Mouse (Mus musculus): ENCODE measurements around the gene Elmo1. TPM values are rescaled to one million over a fixed set of nuclear protein-coding genes. Genes with fewer than 3 reads are reported as not detected.

The Elmo1 gene
- polyA plus RNA-seq, 1 experiment: 1.7 TPM

DNA sequence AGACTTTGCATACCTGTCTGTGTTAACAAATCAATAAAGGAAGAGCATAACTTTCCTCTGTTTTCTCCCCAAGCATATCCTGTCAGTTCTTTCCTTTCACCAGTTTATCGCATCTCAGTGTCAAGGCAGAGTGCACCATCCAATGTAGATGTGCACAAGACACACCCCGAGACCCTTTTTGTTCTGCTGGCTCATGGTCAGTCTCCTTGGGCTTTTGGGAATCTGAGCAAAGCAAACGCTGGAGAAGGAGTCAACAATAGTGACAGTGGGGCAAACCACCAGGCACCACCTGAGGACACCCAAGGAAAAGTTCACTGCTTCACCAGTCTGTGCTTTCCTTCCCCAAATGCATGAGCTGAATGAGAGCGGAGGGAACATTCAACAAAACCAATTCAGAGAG is 56.5 kb downstream of the Elmo1 start:
- H3K4me3 ChIP-seq (ENCODE audit: insufficient read depth, low read depth, low read length): no peak overlapping the region
- H3K27ac ChIP-seq (replicated peaks; ENCODE audit: low read depth, low read length): no peak overlapping the region

DNA sequence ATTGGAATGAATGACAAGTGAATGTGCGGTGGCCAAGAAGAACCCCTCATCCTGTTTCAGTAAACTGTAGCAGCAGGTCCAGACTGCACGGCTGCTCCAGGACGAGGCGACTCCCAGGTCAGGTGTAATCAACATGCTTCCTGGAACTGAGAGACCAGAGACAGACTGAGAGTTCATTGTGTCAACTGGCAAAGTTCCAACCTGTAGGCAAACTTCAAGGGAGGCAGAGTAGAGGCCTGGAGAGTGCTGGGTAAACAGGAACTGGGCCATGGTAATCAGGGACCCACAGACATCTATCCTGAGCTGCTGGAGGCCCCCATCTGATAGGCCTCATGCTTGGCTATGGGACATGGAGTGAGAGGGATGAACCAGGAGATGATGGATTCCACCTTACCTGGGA is 57.3 kb downstream of the Elmo1 start:
- Histone ChIP-seq H3K27ac (replicated peaks; ENCODE audit: low read depth, low read length) (no peak overlapping the region), H3K4me3 (ENCODE audit: insufficient read depth, low read depth, low read length) (no peak overlapping the region), H3K4me1 (ENCODE audit: control insufficient read depth, insufficient read depth, insufficient read length, low read length) (peaks cover 25% of the 10 kb centered on the region; the same call in 1 of the 2 replicates)

More for the DNA sequence above, 56.5 kb downstream of the Elmo1 start:
- H3K4me1 ChIP-seq (ENCODE audit: control insufficient read depth, insufficient read depth, insufficient read length, low read length): peaks cover 18% of the 10 kb centered on the region; the same call in 1 of the 2 replicates

DNA sequence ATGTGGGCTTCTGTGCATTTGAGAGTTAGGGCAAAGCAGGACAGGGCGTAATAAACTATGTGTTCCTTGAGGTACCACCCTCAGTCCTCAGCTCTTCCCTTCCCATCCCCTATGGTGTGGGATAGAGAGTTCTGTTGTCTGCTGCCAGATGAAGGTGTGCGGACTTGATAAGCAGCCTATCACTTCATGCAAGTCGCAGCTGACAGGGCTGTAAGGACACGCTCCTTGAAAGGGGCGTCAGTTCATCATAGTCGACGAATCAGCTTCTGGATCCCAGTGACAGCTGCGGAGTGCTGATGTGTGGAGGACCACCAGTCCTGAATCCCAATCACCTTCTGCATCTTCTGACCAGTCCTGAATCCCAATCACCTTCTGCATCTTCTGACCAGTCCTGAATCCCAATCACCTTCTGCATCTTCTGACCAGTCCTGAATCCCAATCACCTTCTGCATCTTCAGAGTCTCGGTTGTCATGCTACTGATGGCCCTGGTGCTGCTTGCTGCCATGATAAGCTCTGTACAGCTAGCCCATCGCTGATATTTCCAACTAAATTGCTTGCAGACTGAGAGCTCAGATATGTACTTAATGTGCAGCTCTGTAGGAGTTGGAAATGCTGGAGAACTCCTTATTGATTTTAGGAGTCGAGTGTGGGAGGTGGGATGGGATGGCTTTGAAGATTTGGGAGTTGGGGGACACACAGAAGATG is 59.9 kb downstream of the Elmo1 start:
- no peak overlapping the region for H3K27ac ChIP-seq (replicated peaks; ENCODE audit: low read depth, low read length)
- H3K4me1 ChIP-seq (ENCODE audit: control insufficient read depth, insufficient read depth, insufficient read length, low read length): peaks cover 30% of the 10 kb centered on the region; the same call in 1 of the 2 replicates
- no peak overlapping the region for H3K4me3 ChIP-seq (ENCODE audit: insufficient read depth, low read depth, low read length)

DNA sequence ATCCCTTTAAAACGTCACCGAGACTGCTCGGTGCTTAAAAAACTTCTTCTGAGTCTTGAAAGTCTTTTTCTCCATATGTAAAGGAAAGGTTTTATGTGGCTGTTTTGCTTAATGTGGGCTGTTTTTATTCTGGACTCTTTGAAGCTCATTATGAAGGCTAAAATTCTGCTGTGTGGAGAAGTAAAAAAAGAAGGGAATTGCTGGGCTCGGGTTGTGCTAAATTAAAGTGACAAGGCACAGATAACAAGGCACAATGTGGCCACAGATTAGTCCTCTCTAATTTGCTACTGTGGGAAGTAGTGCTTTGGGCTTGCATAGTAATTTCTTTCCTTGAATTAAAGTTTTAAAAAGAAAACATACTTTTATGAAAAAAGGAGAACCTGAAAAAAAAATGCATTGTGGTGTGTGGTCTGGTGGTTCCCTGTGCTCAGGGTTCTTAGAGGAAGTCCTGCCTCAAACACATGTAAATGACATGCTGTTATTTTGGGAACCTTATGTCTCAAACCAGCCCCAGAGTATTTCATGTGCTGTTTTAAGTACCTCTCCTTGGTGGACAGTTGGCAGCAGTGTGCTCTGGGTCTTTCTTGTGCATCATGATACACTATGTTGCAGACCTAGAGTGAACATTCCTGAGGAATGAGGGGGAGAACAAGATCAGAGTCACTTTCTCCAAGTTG is 61.0 kb downstream of the Elmo1 start:
- Histone ChIP-seq H3K4me1 (ENCODE audit: control insufficient read depth, insufficient read depth, insufficient read length, low read length) (peaks cover 30% of the 10 kb centered on the region; the same call in 1 of the 2 replicates), H3K4me3 (ENCODE audit: insufficient read depth, low read depth, low read length) (no peak overlapping the region), H3K27ac (replicated peaks; ENCODE audit: low read depth, low read length) (no peak overlapping the region)

DNA sequence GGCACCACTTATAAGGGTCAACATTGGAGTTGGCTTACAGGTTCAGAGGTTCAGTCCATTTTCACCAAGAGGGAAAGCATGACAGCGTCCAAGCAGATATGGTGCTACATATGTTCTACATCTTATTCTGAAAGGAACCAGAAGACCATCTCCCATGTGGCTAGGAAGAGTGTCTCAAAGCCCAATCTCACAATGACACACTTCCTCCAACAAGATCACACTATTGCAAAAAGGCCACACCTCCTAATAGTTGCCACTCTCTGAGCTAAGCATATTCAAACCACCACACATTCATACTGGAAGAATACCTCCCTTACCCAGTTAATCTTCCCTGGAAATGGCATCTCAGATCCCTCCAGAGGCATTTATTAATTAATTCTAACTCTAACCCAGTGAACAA is 66.7 kb downstream of the Elmo1 start:
- Histone ChIP-seq H3K4me3 (ENCODE audit: insufficient read depth, low read depth, low read length) (no peak overlapping the region), H3K27ac (replicated peaks; ENCODE audit: low read depth, low read length) (no peak overlapping the region), H3K4me1 (ENCODE audit: control insufficient read depth, insufficient read depth, insufficient read length, low read length) (peaks cover 10% of the 10 kb centered on the region; the same call in 1 of the 2 replicates)

DNA sequence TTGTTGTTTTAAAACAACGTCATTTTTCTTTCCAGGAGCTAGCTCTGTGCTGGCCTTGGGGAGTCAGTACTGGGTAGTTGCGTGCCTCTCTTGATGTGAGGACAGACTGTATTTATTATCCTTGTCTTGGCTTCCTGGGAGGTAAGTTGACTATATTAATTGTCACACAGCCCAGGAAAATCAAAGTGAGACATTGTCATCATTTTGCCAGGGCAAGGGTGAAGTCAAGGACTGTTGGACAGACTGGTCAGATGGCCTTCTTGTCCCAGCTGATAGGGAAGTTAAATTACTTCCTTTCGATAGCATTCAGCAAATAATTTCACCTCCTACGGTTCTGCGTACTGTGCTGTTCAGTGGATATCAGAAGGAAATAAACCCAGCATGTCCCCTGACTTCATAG is 67.1 kb downstream of the Elmo1 start:
- Histone ChIP-seq H3K4me1 (ENCODE audit: control insufficient read depth, insufficient read depth, insufficient read length, low read length) (peaks cover 7% of the 10 kb centered on the region; the same call in 1 of the 2 replicates), H3K4me3 (ENCODE audit: insufficient read depth, low read depth, low read length) (no peak overlapping the region), H3K27ac (replicated peaks; ENCODE audit: low read depth, low read length) (no peak overlapping the region)

DNA sequence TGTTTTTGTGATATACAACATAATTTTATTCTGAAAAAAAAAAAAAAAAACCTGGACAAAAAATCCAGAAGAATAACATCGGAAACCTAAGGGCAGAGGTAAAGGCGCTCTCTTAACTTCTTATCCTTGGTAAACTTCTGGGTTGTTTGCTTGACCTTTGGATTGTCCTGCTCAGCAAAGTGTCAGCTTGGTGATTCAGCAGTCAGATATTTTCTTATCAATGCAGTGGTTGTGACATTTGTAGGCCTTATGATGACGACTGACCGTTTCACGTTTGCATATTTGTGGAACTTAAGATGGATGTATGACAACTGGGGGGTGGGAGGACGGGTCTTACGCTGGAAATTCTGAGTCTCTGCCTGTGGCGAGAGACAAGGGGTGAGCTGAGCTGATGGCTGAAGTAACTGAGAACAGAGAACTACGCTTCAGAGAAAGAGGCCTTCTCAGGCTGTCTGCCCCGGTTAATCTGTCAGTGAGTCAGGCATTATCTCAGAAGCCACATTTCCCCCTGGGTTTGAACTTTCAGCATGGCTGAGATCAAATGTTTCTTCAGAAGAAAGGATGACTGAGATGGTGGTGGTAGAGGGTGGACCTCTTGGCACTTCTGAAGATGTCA is 73.1 kb downstream of the Elmo1 start:
- H3K4me1 ChIP-seq (ENCODE audit: control insufficient read depth, insufficient read depth, insufficient read length, low read length): no peaks in the 10 kb centered on the region
- H3K27ac ChIP-seq (replicated peaks; ENCODE audit: low read depth, low read length): no peak overlapping the region
- H3K4me3 ChIP-seq (ENCODE audit: insufficient read depth, low read depth, low read length): no peak overlapping the region

DNA sequence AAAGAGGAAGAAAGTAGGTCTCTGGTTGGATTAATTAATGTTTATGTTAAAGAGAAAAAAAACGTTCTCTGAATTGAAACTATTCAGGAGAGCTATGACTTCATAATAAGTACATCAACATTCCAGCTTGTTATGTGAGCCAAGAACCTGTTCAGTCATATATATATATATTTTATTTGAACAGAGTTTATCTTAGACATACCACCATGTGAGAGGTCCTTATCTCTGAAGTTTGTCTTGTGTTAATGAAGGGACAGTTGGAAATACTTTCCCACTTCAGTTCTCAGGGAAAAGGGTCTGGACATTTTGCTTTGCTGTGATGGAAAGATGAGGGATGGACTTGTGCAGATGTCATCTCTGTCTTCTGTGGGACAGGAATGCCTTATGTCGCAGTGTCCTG is 74.4 kb downstream of the Elmo1 start:
- no peak overlapping the region for H3K27ac ChIP-seq (replicated peaks; ENCODE audit: low read depth, low read length)
- no peak overlapping the region for H3K4me3 ChIP-seq (ENCODE audit: insufficient read depth, low read depth, low read length)
- H3K4me1 ChIP-seq (ENCODE audit: control insufficient read depth, insufficient read depth, insufficient read length, low read length): no peaks in the 10 kb centered on the region

DNA sequence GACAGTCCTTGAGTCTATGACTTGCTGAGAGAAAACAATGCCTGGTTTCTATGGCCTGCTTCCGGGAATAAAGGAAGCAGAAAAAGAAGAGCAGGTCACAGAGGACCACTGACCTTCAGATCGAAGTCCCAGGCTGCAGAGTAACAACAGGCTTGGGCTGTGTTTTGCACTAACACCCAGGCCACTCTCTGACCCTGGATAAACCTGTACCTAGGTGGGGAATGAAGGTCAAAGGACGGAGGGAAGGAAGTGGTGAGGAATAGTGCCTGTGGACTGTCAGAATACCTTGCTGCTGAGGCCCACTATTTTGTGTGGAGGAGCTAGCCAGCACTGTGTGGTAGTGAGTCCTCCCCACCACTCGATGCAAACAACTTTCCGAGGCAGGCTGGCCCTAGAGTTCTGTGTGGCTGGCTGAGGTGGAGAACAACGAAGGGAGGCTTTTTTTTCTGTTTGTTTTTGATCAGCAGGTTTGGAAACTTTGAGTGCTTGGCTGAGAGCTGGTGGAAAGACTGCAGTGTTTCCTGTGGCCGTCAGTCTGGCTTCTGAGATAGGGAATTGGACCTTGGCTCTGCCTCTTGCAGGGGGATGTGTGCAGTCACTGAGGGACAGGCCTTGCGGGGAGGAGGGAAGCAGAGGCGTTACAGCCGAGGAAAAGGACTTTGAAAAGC is 83.7 kb downstream of the Elmo1 start:
- H3K27ac ChIP-seq (replicated peaks; ENCODE audit: low read depth, low read length): peak overlapping the region; percentile 2; the same call in 1 of the 2 replicates
- H3K4me1 ChIP-seq (ENCODE audit: control insufficient read depth, insufficient read depth, insufficient read length, low read length): peaks cover 15% of the 10 kb centered on the region
- no peak overlapping the region for H3K4me3 ChIP-seq (ENCODE audit: insufficient read depth, low read depth, low read length)

DNA sequence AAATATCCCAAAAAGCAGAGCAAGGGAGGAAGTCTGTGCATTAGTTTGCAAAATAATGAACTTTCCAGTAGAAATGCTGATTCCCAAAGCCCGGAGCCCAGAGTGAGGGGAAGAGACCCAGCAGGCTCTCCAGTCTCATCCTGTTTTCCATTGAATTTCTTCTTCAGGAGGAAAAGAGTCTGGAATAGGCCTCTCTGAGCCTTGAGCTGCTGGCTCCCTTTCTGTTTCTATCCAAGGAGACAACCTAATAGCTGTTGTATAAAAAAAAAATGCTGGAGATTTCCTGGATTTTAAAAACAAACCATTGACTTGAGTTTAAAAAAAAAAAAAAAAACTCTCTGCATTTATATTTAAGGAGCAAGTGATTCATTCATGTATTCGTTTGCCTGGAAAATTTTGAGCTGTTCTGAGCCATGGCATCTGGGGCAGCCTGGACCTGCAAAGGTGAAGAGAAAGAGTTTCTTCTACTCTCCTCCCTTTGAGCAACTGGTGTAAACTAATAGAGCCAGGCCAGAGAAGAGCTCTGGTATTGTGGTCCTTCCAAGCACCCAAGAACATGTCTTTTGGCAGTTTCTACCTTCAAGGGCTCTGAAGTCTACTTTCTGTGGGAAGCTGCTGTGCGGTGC is 84.4 kb downstream of the Elmo1 start:
- H3K27ac ChIP-seq (replicated peaks; ENCODE audit: low read depth, low read length): 0 out of 2 replicates have a peak overlapping the region, but pooled peaks have one; percentile 33
- peaks cover 15% of the 10 kb centered on the region for H3K4me1 ChIP-seq (ENCODE audit: control insufficient read depth, insufficient read depth, insufficient read length, low read length)
- no peak overlapping the region for H3K4me3 ChIP-seq (ENCODE audit: insufficient read depth, low read depth, low read length)

DNA sequence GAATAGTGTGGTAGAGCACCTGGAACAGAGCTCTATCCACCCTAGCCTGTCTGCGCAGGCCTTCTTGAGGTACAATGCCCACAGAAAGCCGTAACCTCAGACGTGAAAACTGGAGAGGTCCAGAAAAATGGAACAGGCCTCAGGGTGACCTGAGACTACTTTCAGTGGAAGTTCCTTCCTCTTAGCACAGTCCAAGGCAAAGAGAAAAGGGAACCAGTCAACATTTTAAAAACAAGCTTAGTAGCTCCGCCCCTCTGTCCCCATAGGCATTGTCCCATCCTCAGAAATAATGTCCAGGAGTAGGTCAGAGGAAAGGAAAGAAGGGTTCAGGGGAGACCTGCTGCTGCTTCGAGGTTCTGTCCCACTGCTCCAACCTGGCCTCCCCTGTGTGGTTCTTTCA is 90.3 kb downstream of the Elmo1 start:
- peak overlapping the region; percentile 53 for H3K27ac ChIP-seq (replicated peaks; ENCODE audit: low read depth, low read length)
- no peak overlapping the region for H3K4me3 ChIP-seq (ENCODE audit: insufficient read depth, low read depth, low read length)
- H3K4me1 ChIP-seq (ENCODE audit: control insufficient read depth, insufficient read depth, insufficient read length, low read length): peaks cover 41% of the 10 kb centered on the region

DNA sequence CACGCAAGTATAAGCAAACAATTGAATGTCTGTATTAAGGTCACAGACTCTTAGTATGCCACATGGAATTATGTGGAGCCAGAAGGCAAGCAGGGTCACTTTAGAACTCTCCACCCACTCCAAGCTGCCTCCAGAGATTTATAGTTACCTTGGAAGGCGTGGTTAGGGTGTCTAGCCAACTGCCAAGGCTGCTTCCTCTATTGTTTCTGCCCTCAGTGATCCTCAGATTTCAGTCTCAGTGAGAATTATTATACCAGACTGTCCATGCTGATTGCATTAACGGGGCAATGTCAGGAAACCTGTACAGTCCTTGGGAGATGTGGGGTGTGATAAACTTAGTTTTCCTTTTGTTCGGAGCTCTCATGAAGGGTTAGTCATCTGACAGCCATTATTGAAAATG is 90.9 kb downstream of the Elmo1 start:
- Histone ChIP-seq H3K4me3 (ENCODE audit: insufficient read depth, low read depth, low read length) (no peak overlapping the region), H3K4me1 (ENCODE audit: control insufficient read depth, insufficient read depth, insufficient read length, low read length) (peaks cover 42% of the 10 kb centered on the region)

DNA sequence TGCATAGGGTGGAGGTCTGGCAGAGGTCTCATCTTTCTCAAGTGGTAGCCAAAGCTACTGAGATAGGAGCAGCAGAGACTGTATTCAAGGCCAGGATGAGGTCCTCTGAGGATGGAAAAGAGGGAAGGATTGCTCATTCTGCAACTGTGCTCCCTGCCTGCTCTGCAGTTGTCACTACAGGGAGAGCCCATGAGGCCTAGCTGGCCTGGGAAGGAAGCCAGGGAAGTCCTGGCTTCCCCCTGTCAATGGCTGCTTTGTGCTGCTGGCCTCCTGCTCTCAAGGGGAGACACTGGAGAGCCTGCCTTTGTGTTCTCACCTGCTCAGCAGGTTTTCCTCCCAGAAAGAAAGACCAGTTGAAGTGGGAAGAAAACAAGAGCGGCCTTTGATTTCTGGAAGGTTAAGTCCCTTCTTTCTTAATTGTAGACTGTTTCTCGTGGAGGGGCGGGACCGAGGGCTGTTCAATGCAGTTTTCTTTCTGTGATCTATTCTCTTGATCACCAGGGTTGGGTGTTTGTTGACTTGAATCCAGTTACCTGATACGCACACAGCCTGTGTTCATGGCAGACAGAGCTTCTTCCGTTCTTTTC is 91.9 kb downstream of the Elmo1 start:
- peaks cover 47% of the 10 kb centered on the region for H3K4me1 ChIP-seq (ENCODE audit: control insufficient read depth, insufficient read depth, insufficient read length, low read length)
- peak overlapping the region; percentile 43 for H3K27ac ChIP-seq (replicated peaks; ENCODE audit: low read depth, low read length)
- H3K4me3 ChIP-seq (ENCODE audit: insufficient read depth, low read depth, low read length): no peak overlapping the region

More for the DNA sequence above, 90.9 kb downstream of the Elmo1 start:
- H3K27ac ChIP-seq (replicated peaks; ENCODE audit: low read depth, low read length): peak overlapping the region; percentile 53

DNA sequence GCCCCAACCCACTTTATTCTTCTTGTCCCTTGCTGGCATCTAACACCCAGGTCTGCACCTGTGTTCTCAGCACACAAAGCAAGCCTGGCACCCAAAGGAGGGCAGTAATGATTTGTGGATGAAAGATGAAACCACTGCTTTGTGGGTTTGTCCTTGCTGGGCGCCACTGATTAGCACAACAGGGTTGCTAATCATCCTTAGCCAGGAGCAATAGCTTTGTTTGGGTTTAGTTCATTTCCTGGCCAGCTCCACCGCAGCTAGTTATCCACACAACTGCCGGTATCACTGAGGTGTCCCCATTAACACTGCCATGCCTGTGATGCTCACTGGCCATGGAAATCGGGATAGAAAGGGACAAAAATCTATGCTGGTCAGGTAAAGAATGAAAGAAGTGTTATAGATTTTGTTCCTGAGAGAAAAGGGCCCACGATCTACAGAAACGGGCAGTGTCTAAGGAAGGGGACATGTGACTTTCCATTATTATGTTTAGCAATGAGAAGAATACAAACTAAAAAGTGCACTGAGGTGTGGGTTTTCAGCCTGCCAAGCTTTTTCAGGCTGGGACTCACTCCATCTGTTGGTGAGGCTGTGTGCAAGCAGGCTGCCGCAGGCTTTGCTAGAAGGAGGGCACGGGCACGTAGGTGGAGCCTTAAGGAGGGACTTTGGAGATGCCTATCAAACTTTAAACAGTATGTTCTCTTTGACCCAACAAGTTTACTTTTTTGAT is 93.3 kb downstream of the Elmo1 start:
- peaks cover 60% of the 10 kb centered on the region for H3K4me1 ChIP-seq (ENCODE audit: control insufficient read depth, insufficient read depth, insufficient read length, low read length)
- H3K4me3 ChIP-seq (ENCODE audit: insufficient read depth, low read depth, low read length): no peak overlapping the region
- no peak overlapping the region; the same call in 1 of the 2 replicates for H3K27ac ChIP-seq (replicated peaks; ENCODE audit: low read depth, low read length)
